Mouse (Mus musculus): Measurements from ENCODE around the gene Rgs16.

- TF ChIP-seq MAZ (IDR thresholded peaks at IDR 0.05; ENCODE audit: low read depth, low read length) = no peak
- TF ChIP-seq POLR2A (IDR thresholded peaks at IDR 0.05; ENCODE audit: control insufficient read depth in 1 of 2, insufficient read depth in 1 of 2, low read depth in 1 of 2, low read length in 2 of 2, poor library complexity in 1 of 2) = no peak
- no peak for TF ChIP-seq NRF1 (IDR thresholded peaks at IDR 0.05; ENCODE audit: insufficient read depth, low read depth, low read length, poor library complexity, severe bottlenecking)
- no peak for TF ChIP-seq EP300 (IDR thresholded peaks at IDR 0.05; ENCODE audit: low read depth in 1 of 2, low read length in 2 of 2)
- TF ChIP-seq CTCF (IDR thresholded peaks at IDR 0.05 in 2 of 3, conservative IDR thresholded peaks at IDR 0.05 in 1 of 3; ENCODE audit: control insufficient read depth in 1 of 3, insufficient read depth in 1 of 3, low read depth in 2 of 3, low read length in 3 of 3, poor library complexity in 1 of 3, severe bottlenecking in 1 of 3) = no peak
- no peak for TF ChIP-seq TAL1 (IDR thresholded peaks at IDR 0.05; ENCODE audit: low read length)
- TF ChIP-seq ZMIZ1 (IDR thresholded peaks at IDR 0.05; ENCODE audit: low read depth, low read length) = no peak
Measured at GRCm38 (mm10) chr1:153698311-153699084, 41.7 kb upstream of the Rgs16 start.
